ENCODE assay signal across 16 mouse cellular contexts in genomic region chr16:34175625-34176024, GRCm38 (mm10).
"Had no signal": no experiment of that assay in that cellular context is flagged by ENCODE, and none has a peak within 500 bp of the region (broad histone marks: within the 10 kb centered on the region; RNA-seq: fewer than 3 reads in every experiment).

No protein-coding gene starts in this region.

- H3K4me1 ChIP-seq: liver, embryonic 13.5 days; midbrain, embryonic 12.5 days; neural tube, embryonic 12.5 days had no signal

- H3K4me3 ChIP-seq: liver, embryonic 13.5 days; midbrain, embryonic 12.5 days; midbrain, embryonic 15.5 days; neural tube, embryonic 12.5 days; neural tube, embryonic 15.5 days had no signal

- H3K9me3 ChIP-seq: liver, embryonic 13.5 days; midbrain, embryonic 12.5 days; midbrain, embryonic 15.5 days; neural tube, embryonic 12.5 days; neural tube, embryonic 15.5 days had no signal

- H3K27me3 ChIP-seq: liver, embryonic 13.5 days; midbrain, embryonic 12.5 days; midbrain, embryonic 15.5 days; neural tube, embryonic 12.5 days; neural tube, embryonic 15.5 days had no signal

- H3K9ac ChIP-seq: liver, embryonic 13.5 days; lung, embryonic 14.5 days; midbrain, embryonic 12.5 days; midbrain, embryonic 15.5 days; neural tube, embryonic 12.5 days; neural tube, embryonic 15.5 days had no signal

- ATAC-seq: lung, postnatal 0 days; midbrain, embryonic 15.5 days had no signal

- DNase-seq: kidney, adult 2 months; kidney, postnatal 25 days; liver, embryonic 13.5 days; lung, embryonic 14.5 days; right cerebral cortex, adult 18-20 months; right cerebral cortex, postnatal 14 days; right cerebral cortex, postnatal 4 days; thymus, postnatal 25 days had no signal

- H3K27ac ChIP-seq: kidney, postnatal 0 days; liver, embryonic 13.5 days; macrophage; midbrain, embryonic 12.5 days; midbrain, embryonic 15.5 days; neural tube, embryonic 12.5 days; neural tube, embryonic 15.5 days; stomach, postnatal 0 days had no signal

- H3K36me3 ChIP-seq: liver, embryonic 13.5 days had no signal

- H3K4me2 ChIP-seq: liver, embryonic 13.5 days; lung, embryonic 14.5 days; midbrain, embryonic 12.5 days; midbrain, embryonic 15.5 days; neural tube, embryonic 12.5 days; neural tube, embryonic 15.5 days had no signal
